Mouse (Mus musculus) midbrain, postnatal 0 days (tissue): Measurements from ENCODE around the gene Slc39a2. TPM values are rescaled to one million over a fixed set of nuclear protein-coding genes. Genes with fewer than 3 reads are reported as not detected.

Experiments
- ATAC-seq: fragments of 200-750 bp; cut with Nextera tagmentation; 2 replicates; pipeline ENCODE4 v1.8.0; 2017; ENCODE audit warnings: moderate number of reproducible peaks, mild to moderate bottlenecking, moderate TSS enrichment, moderate library complexity; ENCODE audit not compliant: low FRiP score
- DNase-seq: peaks from one replicate; pipeline ENCODE4 v3.0.0-alpha.2; 2015; ENCODE audit warnings: low spot score
- H3K27ac ChIP-seq: fragments of 300-500 bp; sonication (generic); 2 replicates; pipeline ENCODE4 v1.5.1; 2014; ENCODE audit warnings: low read depth, mild to moderate bottlenecking, low read length, mixed read lengths
- H3K27me3 ChIP-seq: fragments of 300-500 bp; sonication (generic); 2 replicates; pipeline ENCODE4 v1.6.1; 2014; ENCODE audit warnings: low read length, control low read depth, mixed read lengths; ENCODE audit not compliant: insufficient read depth
- H3K36me3 ChIP-seq: fragments of 300-500 bp; sonication (generic); 2 replicates; pipeline ENCODE4 v1.6.1; 2014; ENCODE audit warnings: low read length, control low read depth, mixed read lengths; ENCODE audit not compliant: insufficient read depth
- H3K4me1 ChIP-seq: fragments of 300-500 bp; sonication (generic); 2 replicates; pipeline ENCODE4 v1.6.1; 2014; ENCODE audit warnings: mild to moderate bottlenecking, control low read depth, antibody characterized with exemption, low read length, mixed read lengths; ENCODE audit not compliant: insufficient read depth
- H3K4me2 ChIP-seq: fragments of 300-500 bp; sonication (generic); 2 replicates; pipeline ENCODE4 v1.6.1; 2014; ENCODE audit warnings: low read depth, mild to moderate bottlenecking, low read length, mixed read lengths; ENCODE audit not compliant: poor library complexity, severe bottlenecking
- H3K4me3 ChIP-seq: fragments of 300-500 bp; sonication (generic); 2 replicates; pipeline ENCODE4 v1.5.1; 2014; ENCODE audit warnings: low read depth, mild to moderate bottlenecking, low read length, moderate library complexity
- H3K9ac ChIP-seq: fragments of 300-500 bp; sonication (generic); replicated peaks from 2 replicates; pipeline ENCODE4 v1.6.1; 2014; ENCODE audit warnings: mild to moderate bottlenecking, low read length, moderate library complexity, mixed read lengths; ENCODE audit not compliant: poor library complexity, severe bottlenecking
- H3K9me3 ChIP-seq: fragments of 300-500 bp; sonication (generic); 2 replicates; pipeline ENCODE4 v1.6.1; 2016; ENCODE audit warnings: low read length, control low read depth
- CTCF ChIP-seq: IDR thresholded peaks from 2 replicates; pipeline ENCODE4 v1.5.1; 2016; ENCODE audit warnings: antibody characterized with exemption, mild to moderate bottlenecking
- WGBS: fragments of 180-500 bp; shearing (Covaris S2); extraction: QIAGEN DNeasy Blood & Tissue Kit; methylation state at CpG from one replicate; pipeline ENCODE4 v1.1.7; 2014; 5-methylcytosine and 5-hydroxymethylcytosine counted together
- polyA plus RNA-seq: library from polyadenylated mRNA; unstranded; fragments of >200 nt; fragmentation: Nextera tagmentation; extraction: Ambion mirVana; gene quantifications from 2 replicates; pipeline ENCODE4 v1.2.1, GENCODE M21; 2015
- total RNA-seq: library from RNA; depleted of rRNA; stranded (reverse); fragments of >200 nt; gene quantifications from 2 replicates; pipeline ENCODE4 v1.2.3, GENCODE M21; 2014; rRNA removed

Slc39a2 gene
- total and polyA plus RNA-seq, 2 experiments from 2014 or later = 0.84 to 2.7 TPM

DNA sequence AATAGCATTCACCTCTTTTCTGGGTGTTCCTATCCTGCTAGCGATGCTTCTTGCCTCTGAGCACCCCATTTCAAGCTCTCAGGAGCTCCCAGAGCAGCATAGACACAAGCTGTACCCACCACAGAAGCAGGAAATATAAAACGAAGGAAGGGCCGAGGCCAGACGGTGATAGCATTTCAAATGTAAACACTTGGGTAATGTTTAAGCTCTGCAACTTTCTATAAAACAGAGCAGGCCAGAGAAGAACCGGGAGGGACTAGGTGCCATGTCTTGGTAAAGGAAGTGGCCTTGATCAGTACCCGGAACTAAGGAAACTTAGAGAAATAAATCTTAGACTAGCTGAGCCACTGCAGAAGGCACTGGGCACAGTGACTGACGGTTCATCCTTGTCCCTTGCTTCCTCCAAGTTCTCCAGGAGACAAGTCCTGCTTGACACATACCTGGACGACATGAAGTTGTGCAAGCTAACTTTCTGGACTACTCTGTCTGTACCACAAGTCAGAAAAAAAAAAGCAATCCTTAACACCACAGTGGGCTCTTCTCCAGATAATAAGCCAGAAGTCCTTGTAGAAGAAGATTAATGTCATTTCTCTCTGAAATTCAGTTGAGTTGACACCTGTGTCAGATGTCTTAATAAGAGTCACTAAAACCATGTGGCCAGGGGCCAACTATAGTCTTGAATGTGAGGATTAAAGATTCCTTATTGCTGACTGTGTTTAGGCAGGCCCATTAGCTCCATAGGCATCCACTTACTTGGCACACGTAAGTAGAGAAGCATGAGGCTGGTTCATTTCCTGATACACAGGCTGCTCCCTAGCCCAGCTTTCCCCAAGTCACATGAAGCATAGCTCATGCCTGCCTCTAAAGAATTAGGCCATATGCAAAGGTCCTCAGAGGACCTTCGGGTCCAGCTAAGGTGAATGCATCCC lies 39.7 kb downstream of the Slc39a2 start:
- no peaks in the 10 kb centered on the region for H3K4me1 ChIP-seq
- DNase-seq (no peak), ATAC-seq (no peak)
- no peaks in the 10 kb centered on the region for H3K36me3 ChIP-seq
- H3K27me3 ChIP-seq = no peaks in the 10 kb centered on the region
- no peak for TF ChIP-seq CTCF
- no peak overlapping the region for H3K27ac ChIP-seq
- no peak overlapping the region for H3K4me2 ChIP-seq
- no peak overlapping the region for H3K4me3 ChIP-seq
- WGBS = 68% methylated on average over 10 of the region's 10 CpGs
- no peak overlapping the region for H3K9ac ChIP-seq
- H3K9me3 ChIP-seq = no peaks in the 10 kb centered on the region

DNA sequence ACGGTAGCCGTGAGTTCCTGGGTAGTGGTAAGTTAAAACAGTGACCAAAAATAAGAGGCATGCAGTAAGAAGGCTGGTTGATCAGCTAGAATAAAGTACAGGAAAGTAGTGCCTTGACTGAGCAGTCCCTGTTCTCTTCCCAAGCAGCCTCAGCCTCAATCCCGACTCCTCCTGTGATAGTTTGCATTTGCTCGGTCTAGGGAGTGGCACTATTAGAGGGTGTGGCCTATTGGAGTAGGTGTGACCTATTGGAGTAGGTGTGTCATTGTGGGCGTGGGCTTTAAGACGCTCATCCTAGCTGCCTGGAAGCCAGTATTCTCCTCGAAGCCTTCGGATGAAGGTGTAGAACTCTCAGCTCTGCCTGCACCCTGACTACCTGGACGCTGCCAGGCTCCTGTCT lies 46.3 kb downstream of the Slc39a2 start:
- no peak for ATAC-seq
- no peak for TF ChIP-seq CTCF
- WGBS = 87% methylated on average over 9 of the region's 9 CpGs

DNA sequence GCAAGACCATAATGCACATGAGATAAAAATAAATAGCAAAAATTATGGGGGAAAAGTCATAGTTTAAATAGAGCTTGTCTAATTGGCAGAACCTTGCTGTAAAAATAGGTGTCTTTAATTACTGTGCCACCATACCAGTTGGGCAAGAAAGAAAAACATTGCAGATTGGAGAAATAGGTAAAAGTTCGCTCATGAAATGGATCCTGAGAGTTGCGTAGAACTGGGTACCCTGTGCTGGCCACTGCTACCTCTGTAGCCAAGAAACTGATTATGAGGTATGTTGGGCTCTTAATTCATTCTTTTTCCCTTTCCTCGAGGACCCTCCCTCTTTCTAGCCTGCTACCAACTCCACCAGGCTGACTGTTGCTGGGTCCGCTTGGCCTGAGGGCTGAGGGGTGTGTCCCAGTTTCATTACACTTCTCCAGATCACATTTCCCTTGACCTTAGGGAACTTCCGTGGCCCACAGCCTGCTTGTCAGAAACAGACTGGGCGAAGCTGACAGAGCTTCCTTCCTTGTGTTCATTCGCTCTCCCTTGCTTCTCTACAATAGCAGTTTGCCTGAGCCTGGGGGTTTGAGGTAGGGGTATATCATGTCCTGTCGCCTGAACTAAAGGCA lies 48.4 kb downstream of the Slc39a2 start:
- DNase-seq = no peak
- no peak overlapping the region for H3K4me3 ChIP-seq
- no peak overlapping the region for H3K27ac ChIP-seq
- H3K27me3 ChIP-seq = no peaks in the 10 kb centered on the region
- no peaks in the 10 kb centered on the region for H3K4me1 ChIP-seq
- 39% methylated on average over 8 of the region's 8 CpGs for WGBS
- ATAC-seq = no peak
- no peak for TF ChIP-seq CTCF
- H3K9me3 ChIP-seq = no peaks in the 10 kb centered on the region
- no peaks in the 10 kb centered on the region for H3K36me3 ChIP-seq
- H3K4me2 ChIP-seq = no peak overlapping the region
- no peak overlapping the region for H3K9ac ChIP-seq

More for the DNA sequence above, 46.3 kb downstream of the Slc39a2 start:
- Histone ChIP-seq H3K4me2 (no peak overlapping the region), H3K4me1 (no peaks in the 10 kb centered on the region), H3K36me3 (no peaks in the 10 kb centered on the region), H3K27ac (no peak overlapping the region), H3K4me3 (no peak overlapping the region), H3K9me3 (no peaks in the 10 kb centered on the region), H3K9ac (no peak overlapping the region), H3K27me3 (no peaks in the 10 kb centered on the region)
- no peak for DNase-seq

DNA sequence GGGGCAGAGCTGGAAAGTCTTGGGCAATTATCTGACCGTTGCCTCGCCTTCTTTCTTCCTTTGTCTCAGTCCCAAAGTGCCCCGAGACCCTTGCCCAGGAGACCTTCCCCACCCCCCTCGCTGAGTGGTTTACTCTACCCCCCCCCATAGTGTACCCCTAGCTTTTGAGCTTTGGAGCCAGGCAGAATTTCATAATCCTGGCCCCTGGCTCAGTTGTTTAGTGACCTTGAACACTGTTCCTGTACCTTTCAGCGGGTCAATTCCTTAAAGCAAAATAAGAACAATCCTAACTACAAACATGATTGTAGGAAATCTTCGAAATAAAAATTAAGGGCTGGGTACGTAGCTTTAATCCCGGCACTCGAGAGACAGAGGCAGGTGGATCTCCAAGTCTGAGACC lies 48.9 kb downstream of the Slc39a2 start:
- WGBS = 57% methylated on average over 9 of the region's 9 CpGs
- Histone ChIP-seq H3K4me1 (no peaks in the 10 kb centered on the region), H3K4me3 (no peak overlapping the region), H3K9me3 (no peaks in the 10 kb centered on the region), H3K4me2 (no peak overlapping the region), H3K9ac (no peak overlapping the region), H3K27me3 (no peaks in the 10 kb centered on the region), H3K36me3 (no peaks in the 10 kb centered on the region), H3K27ac (no peak overlapping the region)
- TF ChIP-seq CTCF = no peak
- DNase-seq (no peak), ATAC-seq (no peak)

DNA sequence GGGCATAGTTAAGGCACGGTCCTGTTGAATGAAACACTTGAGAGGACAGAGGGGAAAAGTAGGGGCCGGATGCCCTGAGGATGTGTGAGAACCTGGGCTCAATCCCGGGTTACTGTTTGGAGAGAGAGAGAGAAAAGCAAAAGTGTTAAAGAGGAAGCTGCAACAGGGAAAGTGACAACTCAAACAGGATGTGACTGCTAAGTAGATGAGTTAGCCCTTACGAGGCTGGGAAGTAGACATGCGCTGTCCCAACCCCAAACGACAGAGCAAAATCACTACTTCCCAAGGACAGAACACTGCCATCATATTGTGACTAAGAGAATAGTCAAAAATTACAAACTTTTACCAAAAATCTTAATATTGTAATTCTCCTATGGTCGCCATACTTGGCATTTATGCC lies 49.5 kb downstream of the Slc39a2 start:
- WGBS = 74% methylated on average over 7 of the region's 7 CpGs
- TF ChIP-seq CTCF = no peak
- Histone ChIP-seq H3K4me3 (no peak overlapping the region), H3K36me3 (no peaks in the 10 kb centered on the region), H3K27me3 (no peaks in the 10 kb centered on the region), H3K9ac (no peak overlapping the region), H3K4me1 (no peaks in the 10 kb centered on the region), H3K4me2 (no peak overlapping the region), H3K27ac (no peak overlapping the region), H3K9me3 (no peaks in the 10 kb centered on the region)
- ATAC-seq = no peak
- no peak for DNase-seq

DNA sequence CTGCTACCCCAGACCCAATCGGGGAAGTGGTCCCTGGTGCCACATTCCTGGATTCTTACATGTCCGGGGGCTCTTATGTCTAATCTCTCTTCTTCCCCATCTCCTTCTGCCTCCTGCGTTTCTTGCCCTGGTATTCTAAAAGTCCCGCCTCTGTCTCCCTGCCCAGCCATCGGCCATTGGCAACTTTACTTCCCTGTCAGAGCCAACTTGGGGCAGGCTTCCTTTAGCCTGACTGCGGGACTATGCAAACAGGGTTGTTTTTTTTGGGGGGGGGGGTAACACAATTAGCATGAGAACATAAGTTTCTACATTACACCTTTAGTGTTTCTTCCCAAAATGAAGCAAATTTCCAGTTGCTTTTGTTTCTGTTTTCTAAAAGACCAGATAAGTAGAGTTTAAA lies 50.6 kb downstream of the Slc39a2 start:
- 79% methylated on average over 6 of the region's 6 CpGs for WGBS
- no peak overlapping the region for H3K27ac ChIP-seq
- no peaks in the 10 kb centered on the region for H3K36me3 ChIP-seq
- H3K9ac ChIP-seq = no peak overlapping the region
- no peak overlapping the region for H3K4me3 ChIP-seq
- no peaks in the 10 kb centered on the region for H3K27me3 ChIP-seq
- ATAC-seq = no peak
- TF ChIP-seq CTCF = no peak
- no peaks in the 10 kb centered on the region for H3K9me3 ChIP-seq
- no peak for DNase-seq
- no peak overlapping the region for H3K4me2 ChIP-seq
- no peaks in the 10 kb centered on the region for H3K4me1 ChIP-seq

Other genes with a start within 250 kb of the Slc39a2 start
- not detected in 2 replicates for gene Gm17079, start 197.4 kb upstream of the Slc39a2 start, total RNA-seq
- gene Gm17079, start 197.4 kb upstream of the Slc39a2 start, polyA plus RNA-seq = not detected in 2 replicates
- gene Gm5800, start 175.7 kb upstream of the Slc39a2 start, total RNA-seq = not detected in 2 replicates
- not detected in 2 replicates for gene Gm5800, start 175.7 kb upstream of the Slc39a2 start, polyA plus RNA-seq
- not detected in 2 replicates for gene Ang4, start 119.3 kb upstream of the Slc39a2 start, total RNA-seq
- not detected in 2 replicates for gene Ang4, start 119.3 kb upstream of the Slc39a2 start, polyA plus RNA-seq
- gene AY358078, start 92.8 kb upstream of the Slc39a2 start, total RNA-seq = not detected in 2 replicates
- not detected in 2 replicates for gene AY358078, start 92.8 kb upstream of the Slc39a2 start, polyA plus RNA-seq
- not detected in 2 replicates for gene Ear6, start 39.2 kb upstream of the Slc39a2 start, total RNA-seq
- not detected in 2 replicates for gene Ear6, start 39.2 kb upstream of the Slc39a2 start, polyA plus RNA-seq
- gene Mettl17, start 8.0 kb upstream of the Slc39a2 start, total RNA-seq = 68.2 and 71.6 TPM in 2 replicates
- 70.3 and 91.4 TPM in 2 replicates for gene Mettl17, start 8.0 kb upstream of the Slc39a2 start, polyA plus RNA-seq
- 403 and 449 TPM in 2 replicates for gene Ndrg2, start 21.3 kb downstream of the Slc39a2 start, total RNA-seq
- gene Ndrg2, start 21.3 kb downstream of the Slc39a2 start, polyA plus RNA-seq = 356 and 413 TPM in 2 replicates
- gene Tppp2, start 25.5 kb downstream of the Slc39a2 start, total RNA-seq = not detected in 2 replicates
- not detected in 2 replicates for gene Tppp2, start 25.5 kb downstream of the Slc39a2 start, polyA plus RNA-seq
- gene Rnase13, start 29.9 kb downstream of the Slc39a2 start, total RNA-seq = not detected in 2 replicates
- gene Rnase13, start 29.9 kb downstream of the Slc39a2 start, polyA plus RNA-seq = 0.11 TPM in 1 of 2 replicates, not detected in the other
- 93.8 and 108 TPM in 2 replicates for gene Arhgef40, start 91.8 kb downstream of the Slc39a2 start, total RNA-seq
- gene Arhgef40, start 91.8 kb downstream of the Slc39a2 start, polyA plus RNA-seq = 58.0 and 66.1 TPM in 2 replicates
- gene Tmem253, start 122.8 kb downstream of the Slc39a2 start, total RNA-seq = not detected in 2 replicates
- gene Tmem253, start 122.8 kb downstream of the Slc39a2 start, polyA plus RNA-seq = 0.18 and 0.81 TPM in 2 replicates
- 60.4 and 65.5 TPM in 2 replicates for gene Zfp219, start 127.8 kb downstream of the Slc39a2 start, total RNA-seq
- gene Zfp219, start 127.8 kb downstream of the Slc39a2 start, polyA plus RNA-seq = 23.5 TPM in 2 replicates
- gene Olfr221, start 149.6 kb downstream of the Slc39a2 start, total RNA-seq = not detected in 2 replicates
- not detected in 2 replicates for gene Olfr221, start 149.6 kb downstream of the Slc39a2 start, polyA plus RNA-seq
- gene Hnrnpc, start 211.1 kb downstream of the Slc39a2 start, total RNA-seq = 57.6 and 69.2 TPM in 2 replicates
- 242 and 258 TPM in 2 replicates for gene Hnrnpc, start 211.1 kb downstream of the Slc39a2 start, polyA plus RNA-seq
- 5.5 and 6.4 TPM in 2 replicates for gene Rpgrip1, start 217.8 kb downstream of the Slc39a2 start, total RNA-seq
- 55.9 and 59.8 TPM in 2 replicates for gene Rpgrip1, start 217.8 kb downstream of the Slc39a2 start, polyA plus RNA-seq